Mouse (Mus musculus) frontal cortex, adult (tissue): ENCODE data around the gene Rpp25l.

Experiments used
- ATAC-seq: cut with Nextera tagmentation; 2 replicates; pipeline ENCODE4 v1.9.2; 2017; ENCODE audit warnings: mild to moderate bottlenecking, moderate library complexity, mixed read lengths; ENCODE audit not compliant: low TSS enrichment

Rpp25l gene

GRCm38 (mm10) chr4:41671500-41671899, 41.8 kb downstream of the Rpp25l start:
- no peak for ATAC-seq

- no peak for ATAC-seq
These were observed 42.5 kb downstream of the Rpp25l start for GRCm38 (mm10) chr4:41670836-41671235.

GRCm38 (mm10) chr4:41666646-41667045, 46.7 kb downstream of the Rpp25l start:
- no peak for ATAC-seq

GRCm38 (mm10) chr4:41665009-41665675, 48.2 kb downstream of the Rpp25l start:
- 0 out of 2 replicates have a peak, but pooled peaks have one; percentile 21 for ATAC-seq

- no peak for ATAC-seq
These were observed 48.8 kb downstream of the Rpp25l start for GRCm38 (mm10) chr4:41664533-41664932.

GRCm38 (mm10) chr4:41663614-41664013, 49.7 kb downstream of the Rpp25l start:
- no peak for ATAC-seq

GRCm38 (mm10) chr4:41662723-41663122, 50.6 kb downstream of the Rpp25l start:
- ATAC-seq = no peak
